Mouse (Mus musculus): ENCODE data around the gene Opa3. TPM values are rescaled to one million over a fixed set of nuclear protein-coding genes. Genes with fewer than 3 reads are reported as not detected.

Gene Opa3
- total and polyA plus RNA-seq, 3 experiments = 9.4 to 21.2 (median 11.9) TPM

- no peak for DNase-seq (ENCODE audit: extremely low read depth)
- H3K4me1 ChIP-seq (ENCODE audit: control insufficient read depth in 1 of 2, insufficient read depth in 2 of 2) = peaks cover under 1 to 3% of the 10 kb centered on the region in 2 experiments; a peak in 2 of 4 replicates
- H3K9ac ChIP-seq (ENCODE audit: insufficient read depth, low read depth) = no peak overlapping the region
- dilution Hi-C loops (cut with MboI; ENCODE audit: extremely low pct_ligation_motif_present, extremely low pct_unique_long_range_greater_than_20kb, low sequenced_read_pairs) (no loop called here), in situ Hi-C loops (cut with MboI; ENCODE audit: low pct_ligation_motif_present, low pct_unique_long_range_greater_than_20kb, low sequenced_read_pairs) (no loop called here)
- H3K27ac ChIP-seq (ENCODE audit: insufficient read depth, low read depth) = no peak overlapping the region
- peaks cover 25 to 38% of the 10 kb centered on the region in 2 experiments for H3K36me3 ChIP-seq (replicated peaks in 1 of 2; ENCODE audit: control insufficient read depth in 1 of 2, insufficient read depth in 1 of 2, low read length in 1 of 2)
- peaks cover 8% of the 10 kb centered on the region for H3K9me3 ChIP-seq (replicated peaks; ENCODE audit: low read length)
- no peaks in the 10 kb centered on the region for H3K79me2 ChIP-seq (replicated peaks; ENCODE audit: control insufficient read depth, extremely low read depth, insufficient read depth, poor library complexity, severe bottlenecking)
- H3K4me3 ChIP-seq (replicated peaks in 1 of 3; ENCODE audit: low read depth in 2 of 3, low read length in 2 of 3, poor library complexity in 1 of 3) = no peak overlapping the region
- H3K27me3 ChIP-seq (replicated peaks) = no peaks in the 10 kb centered on the region
- H3K4me2 ChIP-seq (ENCODE audit: insufficient read depth, low read depth, poor library complexity, severe bottlenecking) = no peak overlapping the region
- TF ChIP-seq JUND (conservative IDR thresholded peaks at IDR 0.05; ENCODE audit: low read depth, low read length) (no peak), MXI1 (IDR thresholded peaks at IDR 0.05; ENCODE audit: low read depth, low read length) (no peak), SMC3 (IDR thresholded peaks at IDR 0.05; ENCODE audit: low read depth, low read length) (peak; percentile 72), NRF1 (IDR thresholded peaks at IDR 0.05; ENCODE audit: low read depth, low read length) (no peak), MAX (IDR thresholded peaks at IDR 0.05; ENCODE audit: low read length) (no peak), E2F4 (IDR thresholded peaks at IDR 0.05; ENCODE audit: insufficient replicate concordance, low read depth, low read length) (no peak), RAD21 (IDR thresholded peaks at IDR 0.05; ENCODE audit: low read depth, low read length) (peak; percentile 69), UBTF (IDR thresholded peaks at IDR 0.05; ENCODE audit: low read depth, low read length) (no peak), ZC3H11A (IDR thresholded peaks at IDR 0.05; ENCODE audit: low read depth, low read length) (0 out of 2 replicates have a peak, but pooled peaks have one; percentile 6), RCOR1 (conservative IDR thresholded peaks at IDR 0.05; ENCODE audit: low read depth, low read length) (no peak), ZMIZ1 (IDR thresholded peaks at IDR 0.05; ENCODE audit: low read depth, low read length) (no peak), SIN3A (IDR thresholded peaks at IDR 0.05; ENCODE audit: low read length) (no peak), ETS1 (conservative IDR thresholded peaks at IDR 0.05; ENCODE audit: low read depth, low read length) (no peak), MAZ (IDR thresholded peaks at IDR 0.05; ENCODE audit: low read depth, low read length) (no peak), BHLHE40 (IDR thresholded peaks at IDR 0.05; ENCODE audit: low read depth, low read length) (no peak), POLR2AphosphoS2 (IDR thresholded peaks at IDR 0.05; ENCODE audit: low read depth, low read length) (no peak), CTCF (conservative IDR thresholded peaks at IDR 0.05 in 1 of 2, IDR thresholded peaks at IDR 0.05 in 1 of 2; ENCODE audit: low read depth in 2 of 2, low read length in 2 of 2) (peak; percentile 80 to 93), USF2 (conservative IDR thresholded peaks at IDR 0.05; ENCODE audit: low read depth, low read length) (no peak), MAFK (IDR thresholded peaks at IDR 0.05; ENCODE audit: insufficient replicate concordance, low read length) (no peak)
These were observed 19.1 kb upstream of the Opa3 start for GRCm38 (mm10) chr7:19208944-19209472.

DNA sequence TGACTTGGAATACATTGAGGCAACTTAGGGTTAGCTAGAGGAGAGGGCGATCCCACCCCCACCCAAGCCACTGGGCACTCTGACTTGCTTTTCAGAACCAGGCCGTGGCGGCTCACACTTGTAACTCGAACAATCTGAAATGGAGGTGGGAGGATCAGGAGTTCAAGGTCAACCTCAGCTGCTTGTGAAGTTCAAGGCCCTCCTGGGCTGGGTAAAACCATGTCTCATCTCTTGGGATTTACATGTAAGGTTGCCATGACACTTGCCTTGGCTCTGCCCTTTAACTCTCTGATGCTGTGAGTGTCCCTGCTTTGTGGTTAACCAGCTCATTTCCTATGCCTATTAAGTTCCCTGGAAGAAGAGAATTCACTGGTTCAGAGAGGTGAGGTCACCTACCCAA is 18.6 kb upstream of the Opa3 start:
- H3K4me2 ChIP-seq (ENCODE audit: insufficient read depth, low read depth, poor library complexity, severe bottlenecking) = no peak overlapping the region
- dilution Hi-C loops (cut with MboI; ENCODE audit: extremely low pct_ligation_motif_present, extremely low pct_unique_long_range_greater_than_20kb, low sequenced_read_pairs) (no loop called here), in situ Hi-C loops (cut with MboI; ENCODE audit: low pct_ligation_motif_present, low pct_unique_long_range_greater_than_20kb, low sequenced_read_pairs) (no loop called here)
- peaks cover 0 to 3% of the 10 kb centered on the region in 2 experiments; a peak in 1 of 4 replicates for H3K4me1 ChIP-seq (ENCODE audit: control insufficient read depth in 1 of 2, insufficient read depth in 2 of 2)
- TF ChIP-seq USF2 (conservative IDR thresholded peaks at IDR 0.05; ENCODE audit: low read depth, low read length) = no peak
- no peak for TF ChIP-seq SMC3 (IDR thresholded peaks at IDR 0.05; ENCODE audit: low read depth, low read length)
- no peak for TF ChIP-seq ELF1 (IDR thresholded peaks at IDR 0.05; ENCODE audit: low read depth, low read length)
- no peak for TF ChIP-seq EP300 (IDR thresholded peaks at IDR 0.05; ENCODE audit: low read length)
- no peak for TF ChIP-seq PAX5 (IDR thresholded peaks at IDR 0.05; ENCODE audit: low read length)
- no peak for TF ChIP-seq MAX (IDR thresholded peaks at IDR 0.05; ENCODE audit: low read length)
- H3K36me3 ChIP-seq (replicated peaks in 1 of 2; ENCODE audit: control insufficient read depth in 1 of 2, insufficient read depth in 1 of 2, low read length in 1 of 2) = peaks cover 20 to 33% of the 10 kb centered on the region in 2 experiments
- no peaks in the 10 kb centered on the region for H3K27me3 ChIP-seq (replicated peaks)
- H3K27ac ChIP-seq (ENCODE audit: insufficient read depth, low read depth) = no peak overlapping the region
- H3K9me3 ChIP-seq (replicated peaks; ENCODE audit: low read length) = peaks cover 8% of the 10 kb centered on the region
- DNase-seq (ENCODE audit: extremely low read depth) = no peak
- H3K4me3 ChIP-seq (replicated peaks in 1 of 3; ENCODE audit: low read depth in 2 of 3, low read length in 2 of 3, poor library complexity in 1 of 3) = no peak overlapping the region
- H3K79me2 ChIP-seq (replicated peaks; ENCODE audit: control insufficient read depth, extremely low read depth, insufficient read depth, poor library complexity, severe bottlenecking) = no peaks in the 10 kb centered on the region
- H3K9ac ChIP-seq (ENCODE audit: insufficient read depth, low read depth) = no peak overlapping the region
